Mouse (Mus musculus): Measurements from ENCODE around the gene Eda2r. TPM values are rescaled to one million over a fixed set of nuclear protein-coding genes. Genes with fewer than 3 reads are reported as not detected.

Gene Eda2r
- 1 to 10 TPM; 5.7 to 9.5 TPM for total RNA-seq (2021)

DNA sequence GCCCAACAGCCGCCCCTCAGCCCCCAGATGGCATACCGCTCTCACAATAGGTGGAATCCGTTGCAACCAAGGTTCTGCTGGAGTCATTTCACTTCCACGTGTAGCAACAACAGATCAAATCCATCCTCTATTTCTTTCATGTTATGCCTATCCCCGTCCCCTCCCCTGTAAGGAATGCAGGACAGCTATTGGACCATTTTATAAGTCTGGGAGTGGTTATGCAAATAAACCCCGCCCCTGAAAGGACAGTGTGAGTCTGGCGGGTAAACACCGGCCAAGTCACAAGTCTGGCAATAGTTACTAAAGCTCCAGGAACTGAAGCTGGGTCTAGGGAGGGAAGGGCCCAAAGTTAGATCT lies at the start of gene Eda2r:
Eda2r (minus strand) TSS at position 152 of the 357 bp plus-strand sequence.
- DNase-seq, result peak; percentile 79 to 84
- intact Hi-C loops (cut with DNase I), result no loop called here

GRCm38 (mm10) chrX:97397872-97398271 lies 20.9 kb upstream of the Eda2r start:
- intact Hi-C loops (cut with DNase I), result no loop called here
- no peak for DNase-seq

DNA sequence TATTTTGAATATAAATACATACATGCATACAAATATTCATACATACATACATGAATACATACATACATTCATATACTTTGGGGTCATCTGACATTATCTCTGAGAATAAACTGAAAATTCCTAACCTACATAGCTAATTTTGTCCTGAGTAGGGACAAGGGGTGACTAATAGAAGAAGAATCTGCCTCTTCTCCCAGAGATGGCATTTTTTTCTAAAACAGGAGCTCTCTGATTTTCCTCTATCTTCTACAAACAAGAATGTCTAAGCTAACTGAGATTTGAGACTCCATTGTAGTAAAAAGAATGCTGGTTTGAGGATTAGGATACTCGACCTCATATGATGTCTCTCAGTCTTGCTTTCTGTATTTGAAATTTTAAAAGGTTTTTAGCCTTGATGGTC lies 1.1 kb upstream of the Eda2r start:
- intact Hi-C loops (cut with DNase I), result no loop called here
- DNase-seq, result no peak

- DNase-seq, result peak; percentile 86 to 88
- intact Hi-C loops (cut with DNase I), result no loop called here
Observed at GRCm38 (mm10) chrX:97376321-97377064, 523 bp downstream of the Eda2r start.

GRCm38 (mm10) chrX:97372826-97373225 lies 4.2 kb downstream of the Eda2r start:
- no peak for DNase-seq
- intact Hi-C loops (cut with DNase I), result no loop called here

DNA sequence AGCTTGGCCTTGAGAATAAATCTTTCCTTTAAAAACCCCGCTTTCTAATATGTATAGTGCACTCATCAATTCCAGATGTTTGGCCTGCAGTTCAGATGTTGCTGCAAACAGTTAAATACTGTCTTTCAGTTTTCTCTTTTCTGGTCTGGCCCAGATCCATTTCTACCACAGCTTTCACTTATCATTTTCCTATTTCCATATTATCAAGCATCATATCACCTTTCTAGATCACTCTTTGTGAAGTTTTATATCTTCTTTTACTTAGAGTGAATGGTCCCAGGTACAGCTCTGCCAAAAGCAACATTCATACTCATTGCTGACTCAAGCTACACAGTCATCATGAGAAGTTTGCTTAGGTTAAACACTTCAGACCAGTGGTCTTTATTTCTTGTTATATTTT lies 7.8 kb downstream of the Eda2r start:
- no peak for DNase-seq
- intact Hi-C loops (cut with DNase I), result no loop called here

DNA sequence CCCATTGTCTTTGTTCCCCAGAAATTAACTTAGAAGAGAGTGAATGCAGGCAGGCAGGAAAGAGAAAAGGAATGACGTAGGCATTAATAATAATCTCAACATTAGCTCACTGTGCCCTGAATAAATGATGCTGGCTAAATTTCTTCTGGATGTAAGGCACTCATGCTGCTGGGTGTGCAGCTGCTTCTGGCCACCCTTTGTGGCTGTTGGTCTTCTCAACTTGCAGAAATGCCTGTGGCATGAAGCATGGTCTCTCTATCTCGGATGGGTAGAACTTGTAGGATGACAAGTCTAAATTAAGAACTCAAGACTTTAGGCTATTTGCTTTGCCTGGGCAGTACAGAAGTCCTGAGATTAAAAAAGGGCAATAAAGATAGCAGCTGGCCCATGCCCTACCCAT lies 8.3 kb downstream of the Eda2r start:
- DNase-seq, result no peak
- intact Hi-C loops (cut with DNase I), result no loop called here

- intact Hi-C loops (cut with DNase I), result no loop called here
- no peak for DNase-seq
Observed at GRCm38 (mm10) chrX:97360919-97361318, 16.1 kb downstream of the Eda2r start.

DNA sequence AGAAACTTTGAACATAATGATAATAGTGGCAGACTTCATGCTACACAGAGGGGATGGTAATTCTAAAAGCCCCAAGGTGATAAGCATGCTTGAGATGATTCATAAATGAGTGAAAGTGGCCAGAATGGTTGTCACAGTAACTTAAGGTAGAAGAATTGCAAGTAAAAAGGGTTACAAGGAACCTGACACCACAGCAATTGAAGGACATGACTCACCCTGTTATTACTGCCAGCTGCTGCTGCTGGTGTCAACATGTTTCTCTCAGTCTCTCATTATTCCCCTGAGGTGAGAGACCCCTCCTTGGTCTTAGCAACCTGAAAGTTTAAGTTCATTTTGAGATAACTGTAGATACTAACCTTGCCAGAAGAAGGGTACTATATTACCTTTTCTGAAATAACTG lies 49.1 kb downstream of the Eda2r start:
- no peak for DNase-seq
- intact Hi-C loops (cut with DNase I), result no loop called here

All from heart, postnatal 10 days (tissue).